Mouse (Mus musculus): ENCODE results near the gene Rbks.

- TF ChIP-seq POLR2A (IDR thresholded peaks at IDR 0.05; ENCODE audit: borderline replicate concordance, extremely low read depth, insufficient read depth, insufficient read length, poor library complexity, severe bottlenecking) (no peak), CTCF (IDR thresholded peaks at IDR 0.05; ENCODE audit: borderline replicate concordance, extremely low read depth, insufficient read depth, insufficient read length) (no peak)
Observed at GRCm38 (mm10) chr5:31606151-31606550, 91.3 kb downstream of the Rbks start.
